Mouse (Mus musculus) CH12.LX (cell line): ENCODE results near the gene Cabp2. TPM values are rescaled to one million over a fixed set of nuclear protein-coding genes. Genes with fewer than 3 reads are reported as not detected.

Experiments used
- DNase-seq: peaks from one replicate; pipeline ENCODE4 v3.0.0-alpha.2; 2013; ENCODE audit errors: extremely low read depth
- H3K27ac ChIP-seq: 2 replicates; pipeline ENCODE4 v1.5.1; 2012; ENCODE audit warnings: low read depth, mild to moderate bottlenecking, control low read depth, moderate library complexity; ENCODE audit not compliant: insufficient read depth
- H3K27me3 ChIP-seq: replicated peaks from 2 replicates; pipeline ENCODE3; 2012; ENCODE audit warnings: inconsistent platforms
- H3K36me3 ChIP-seq, 2 experiments: replicated peaks in 1 of 2; 2 replicates each; pipeline versions ENCODE3 to v1.6.1; 2012; ENCODE audit warnings: inconsistent platforms in 1 of 2, low read length in 1 of 2, mild to moderate bottlenecking in 1 of 2, mixed read lengths in 1 of 2, moderate library complexity in 1 of 2; ENCODE audit not compliant: control insufficient read depth in 1 of 2, insufficient read depth in 1 of 2
- H3K4me1 ChIP-seq, 2 experiments: 2 replicates each; pipeline ENCODE4 v1.6.1; 2012; ENCODE audit warnings: inconsistent platforms in 1 of 2, moderate library complexity in 1 of 2; ENCODE audit not compliant: insufficient read depth in 2 of 2, control insufficient read depth in 1 of 2
- H3K4me2 ChIP-seq: 2 replicates; pipeline ENCODE4 v1.6.1; 2012; ENCODE audit warnings: low read depth, mild to moderate bottlenecking, control low read depth; ENCODE audit not compliant: poor library complexity, insufficient read depth, severe bottlenecking
- H3K4me3 ChIP-seq, 3 experiments: fragments of 150-350 bp in 1 of 3; sonication (generic) in 1 of 3; replicated peaks in 1 of 3; 2 replicates each; pipeline versions ENCODE3 to v1.5.1; 2011 to 2012; ENCODE audit warnings: low read depth in 2 of 3, low read length in 2 of 3, mild to moderate bottlenecking in 2 of 3, moderate library complexity in 2 of 3, control low read depth in 1 of 3, improper control_type of control experiment in 1 of 3, inconsistent platforms in 1 of 3, mixed read lengths in 1 of 3; ENCODE audit not compliant: poor library complexity in 1 of 3
- H3K79me2 ChIP-seq: replicated peaks from 2 replicates; pipeline ENCODE4 v1.6.1; 2012; ENCODE audit warnings: mild to moderate bottlenecking, moderate library complexity; ENCODE audit not compliant: control insufficient read depth, poor library complexity, insufficient read depth, severe bottlenecking; ENCODE audit errors: extremely low read depth
- H3K9ac ChIP-seq: 2 replicates; pipeline ENCODE4 v1.6.1; 2012; ENCODE audit warnings: low read depth, mild to moderate bottlenecking, control low read depth, moderate library complexity; ENCODE audit not compliant: insufficient read depth
- H3K9me3 ChIP-seq: replicated peaks from 2 replicates; pipeline ENCODE3; 2012; ENCODE audit warnings: low read length, inconsistent platforms, mixed read lengths
- BHLHE40 ChIP-seq: IDR thresholded peaks from 2 replicates; pipeline ENCODE4 v1.6.1; 2011; ENCODE audit warnings: mild to moderate bottlenecking, low read depth, low read length, improper control_type of control experiment
- CHD2 ChIP-seq: IDR thresholded peaks from 2 replicates; pipeline ENCODE4 v1.6.1; 2011; ENCODE audit warnings: low read length, improper control_type of control experiment
- CTCF ChIP-seq, 2 experiments: IDR thresholded peaks in 1 of 2; conservative IDR thresholded peaks in 1 of 2; 2 replicates each; pipeline ENCODE4 v1.5.1; 2011 to 2012; ENCODE audit warnings: low read depth in 2 of 2, low read length in 2 of 2, improper control_type of control experiment in 1 of 2, inconsistent platforms in 1 of 2, mild to moderate bottlenecking in 1 of 2, moderate library complexity in 1 of 2
- E2F4 ChIP-seq: IDR thresholded peaks from 2 replicates; pipeline ENCODE4 v1.6.1; 2011; ENCODE audit warnings: low read depth, low read length, improper control_type of control experiment; ENCODE audit not compliant: insufficient replicate concordance
- EP300 ChIP-seq: IDR thresholded peaks from 2 replicates; pipeline ENCODE4 v1.6.1; 2011; ENCODE audit warnings: low read length, improper control_type of control experiment
- GABPA ChIP-seq: IDR thresholded peaks from 2 replicates; pipeline ENCODE4 v1.6.1; 2012; ENCODE audit warnings: low read depth, low read length, improper control_type of control experiment, inconsistent platforms; ENCODE audit not compliant: insufficient replicate concordance
- JUN ChIP-seq: IDR thresholded peaks from 2 replicates; pipeline ENCODE4 v1.6.1; 2011; ENCODE audit warnings: low read depth, mild to moderate bottlenecking, low read length, improper control_type of control experiment, moderate library complexity; ENCODE audit not compliant: insufficient read depth
- JUND ChIP-seq: conservative IDR thresholded peaks from 2 replicates; pipeline ENCODE4 v1.6.1; 2011; ENCODE audit warnings: low read depth, low read length, improper control_type of control experiment
- KAT2A ChIP-seq: IDR thresholded peaks from 2 replicates; pipeline ENCODE4 v1.6.1; 2012; ENCODE audit warnings: low read length, improper control_type of control experiment, inconsistent platforms; ENCODE audit not compliant: insufficient replicate concordance
- MAX ChIP-seq: IDR thresholded peaks from 2 replicates; pipeline ENCODE4 v1.6.1; 2011; ENCODE audit warnings: low read length, improper control_type of control experiment
- MAZ ChIP-seq: IDR thresholded peaks from 2 replicates; pipeline ENCODE4 v1.6.1; 2012; ENCODE audit warnings: low read depth, mild to moderate bottlenecking, inconsistent platforms, low read length, improper control_type of control experiment, moderate library complexity
- MEF2A ChIP-seq: IDR thresholded peaks from 2 replicates; pipeline ENCODE4 v1.6.1; 2014; ENCODE audit warnings: low read depth, mild to moderate bottlenecking, inconsistent platforms, low read length, improper control_type of control experiment, borderline replicate concordance
- MXI1 ChIP-seq: IDR thresholded peaks from 2 replicates; pipeline ENCODE4 v1.6.1; 2011; ENCODE audit warnings: mild to moderate bottlenecking, low read depth, low read length, improper control_type of control experiment
- NRF1 ChIP-seq: IDR thresholded peaks from 2 replicates; pipeline ENCODE4 v1.6.1; 2014; ENCODE audit warnings: low read depth, mild to moderate bottlenecking, inconsistent platforms, low read length, improper control_type of control experiment, moderate library complexity
- POLR2A ChIP-seq: IDR thresholded peaks from 2 replicates; pipeline ENCODE4 v1.6.1; 2011; ENCODE audit warnings: low read depth, mild to moderate bottlenecking, improper control_type of control experiment, low read length
- POLR2AphosphoS2 ChIP-seq: IDR thresholded peaks from 2 replicates; pipeline ENCODE4 v1.6.1; 2011; ENCODE audit warnings: low read depth, low read length, improper control_type of control experiment
- RAD21 ChIP-seq: IDR thresholded peaks from 2 replicates; pipeline ENCODE4 v1.6.1; 2011; ENCODE audit warnings: low read depth, mild to moderate bottlenecking, low read length, improper control_type of control experiment, moderate library complexity
- RCOR1 ChIP-seq: conservative IDR thresholded peaks from 2 replicates; pipeline ENCODE4 v1.6.1; 2012; ENCODE audit warnings: low read depth, mild to moderate bottlenecking, inconsistent platforms, low read length, improper control_type of control experiment
- SIN3A ChIP-seq: IDR thresholded peaks from 2 replicates; pipeline ENCODE4 v1.6.1; 2012; ENCODE audit warnings: low read length, improper control_type of control experiment, inconsistent platforms
- SMC3 ChIP-seq: IDR thresholded peaks from 2 replicates; pipeline ENCODE4 v1.6.1; 2011; ENCODE audit warnings: low read depth, low read length, improper control_type of control experiment
- TCF12 ChIP-seq: IDR thresholded peaks from 2 replicates; pipeline ENCODE4 v1.6.1; 2014; ENCODE audit warnings: low read depth, mild to moderate bottlenecking, inconsistent platforms, low read length, improper control_type of control experiment
- ZC3H11A ChIP-seq: IDR thresholded peaks from 2 replicates; pipeline ENCODE4 v1.6.1; 2012; ENCODE audit warnings: low read depth, mild to moderate bottlenecking, inconsistent platforms, low read length, improper control_type of control experiment
- ZKSCAN1 ChIP-seq: IDR thresholded peaks from 2 replicates; pipeline ENCODE4 v1.6.1; 2012; ENCODE audit warnings: low read depth, inconsistent platforms, low read length, improper control_type of control experiment, borderline replicate concordance
- ZMIZ1 ChIP-seq: IDR thresholded peaks from 2 replicates; pipeline ENCODE4 v1.6.1; 2012; ENCODE audit warnings: low read depth, mild to moderate bottlenecking, inconsistent platforms, low read length, improper control_type of control experiment
- dilution Hi-C: fragments of 300-500 bp; cut with MboI; formaldehyde crosslinking; loops from 2 replicates; pipeline ENCODE4 v1.14.3; 2020; ENCODE audit warnings: low sequenced_read_pairs; ENCODE audit not compliant: extremely low pct_unique_long_range_greater_than_20kb, extremely low pct_ligation_motif_present
- in situ Hi-C: fragments of 300-500 bp; cut with MboI; formaldehyde crosslinking; loops from 3 replicates; pipeline ENCODE4 v1.14.3; 2019; ENCODE audit warnings: low sequenced_read_pairs, low pct_ligation_motif_present, low pct_unique_long_range_greater_than_20kb, mixed read lengths
- polyA plus RNA-seq: library from polyadenylated mRNA; unstranded; fragments of >175 nt; gene quantifications from 2 replicates; pipeline ENCODE4 v1.2.1, GENCODE M21; 2012; ENCODE audit warnings: low read depth; ENCODE audit not compliant: insufficient read length
- total RNA-seq, 2 experiments: library from RNA; depleted of rRNA; stranded (reverse); fragments of 300-350 nt in 1 of 2; fragments of >200 nt in 1 of 2; gene quantifications; 2 replicates each; pipeline ENCODE4 v1.2.3; 2012 to 2014

Cabp2 gene
- total and polyA plus RNA-seq, 3 experiments = not detected

DNA sequence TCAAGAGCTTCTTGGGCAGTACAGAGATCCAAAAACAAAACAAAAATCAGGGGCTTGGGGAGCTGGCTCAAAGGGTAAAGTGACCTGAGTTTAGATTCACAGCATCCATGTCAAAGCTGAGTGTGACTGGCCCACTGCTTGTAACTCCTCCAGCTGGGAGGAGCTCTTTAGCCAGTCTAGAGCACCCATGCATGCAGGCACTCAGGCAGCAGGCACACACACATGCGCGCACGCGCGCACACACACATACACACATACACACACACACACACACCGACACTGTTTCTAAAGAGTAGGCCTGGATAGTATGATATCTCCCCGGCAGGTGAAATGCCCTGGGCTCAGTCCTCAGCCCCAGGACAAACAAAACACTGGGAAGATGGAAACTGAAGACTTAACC, 35.6 kb downstream of the Cabp2 start:
- 0 out of 2 replicates have a peak, but pooled peaks cover 2% of the 10 kb centered on the region for H3K79me2 ChIP-seq
- in situ Hi-C loops (no loop called here), dilution Hi-C loops (no loop called here)
- no peak overlapping the region for H3K4me2 ChIP-seq
- H3K4me1 ChIP-seq = peaks cover 24 to 73% of the 10 kb centered on the region in 2 experiments
- no peak overlapping the region for H3K9ac ChIP-seq
- no peaks in the 10 kb centered on the region for H3K27me3 ChIP-seq
- TF ChIP-seq POLR2AphosphoS2 = no peak
- no peak for TF ChIP-seq RAD21
- TF ChIP-seq GABPA = no peak
- no peak for TF ChIP-seq CHD2
- no peak for TF ChIP-seq SMC3
- TF ChIP-seq KAT2A = no peak
- no peak for TF ChIP-seq MAX
- no peak for TF ChIP-seq BHLHE40
- no peak for TF ChIP-seq EP300
- TF ChIP-seq MAZ = no peak
- TF ChIP-seq ZC3H11A = no peak
- TF ChIP-seq POLR2A = no peak
- no peak for TF ChIP-seq JUND
- TF ChIP-seq ZMIZ1 = no peak
- TF ChIP-seq ZKSCAN1 = no peak
- no peak for TF ChIP-seq E2F4
- no peak overlapping the region for H3K4me3 ChIP-seq
- DNase-seq = no peak
- no peaks in the 10 kb centered on the region for H3K9me3 ChIP-seq
- H3K36me3 ChIP-seq = peaks cover 51 to 70% of the 10 kb centered on the region in 2 experiments
- H3K27ac ChIP-seq = no peak overlapping the region

DNA sequence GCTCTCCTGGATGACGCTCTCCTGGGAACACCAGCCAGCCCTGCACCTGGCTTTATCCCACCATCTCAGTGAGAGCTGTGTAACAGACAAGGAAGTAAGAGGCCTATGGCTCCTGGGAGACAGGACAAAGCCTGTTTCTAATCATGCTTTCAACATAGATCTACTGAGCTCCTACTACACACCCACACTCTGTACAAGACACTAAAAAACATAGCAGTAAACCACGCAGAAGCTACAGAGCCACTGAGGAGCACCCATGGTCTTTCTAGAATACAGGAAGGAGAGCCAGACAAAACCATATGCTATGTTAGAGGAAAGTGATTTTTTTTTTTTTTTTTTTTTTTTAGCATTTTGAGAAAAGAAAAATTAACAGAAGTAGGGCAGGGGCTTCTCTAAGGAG, 37.0 kb downstream of the Cabp2 start:
- Histone ChIP-seq H3K79me2 (0 out of 2 replicates have a peak, but pooled peaks cover 2% of the 10 kb centered on the region), H3K9me3 (no peaks in the 10 kb centered on the region), H3K36me3 (peaks cover 37 to 57% of the 10 kb centered on the region in 2 experiments), H3K27ac (no peak overlapping the region), H3K9ac (no peak overlapping the region), H3K4me3 (no peak overlapping the region), H3K27me3 (no peaks in the 10 kb centered on the region), H3K4me1 (peaks cover 20 to 73% of the 10 kb centered on the region in 2 experiments), H3K4me2 (no peak overlapping the region)
- in situ Hi-C loops (no loop called here), dilution Hi-C loops (no loop called here)
- TF ChIP-seq MXI1 (no peak), E2F4 (no peak), GABPA (no peak), NRF1 (no peak), ZMIZ1 (no peak), TCF12 (no peak), MEF2A (no peak), CTCF (conservative IDR thresholded peaks at IDR 0.05 in 1 of 2, IDR thresholded peaks at IDR 0.05 in 1 of 2; ENCODE audit: low read depth in 2 of 2, low read length in 2 of 2) (no peak), JUND (no peak), RCOR1 (no peak), SMC3 (no peak), JUN (no peak), CHD2 (no peak), KAT2A (no peak), SIN3A (no peak), EP300 (no peak)
- no peak for DNase-seq
